Mouse (Mus musculus): ENCODE results near the gene Dync2li1.

GRCm38 (mm10) chr17:84658951-84659350, 32.7 kb downstream of the Dync2li1 start:
- TF ChIP-seq CTCF (IDR thresholded peaks at IDR 0.05; ENCODE audit: insufficient read depth, low read depth, low read length), result no peak
- no peak for TF ChIP-seq POLR2A (IDR thresholded peaks at IDR 0.05; ENCODE audit: insufficient read depth, low read depth, low read length)

All from olfactory bulb, adult 2 months (tissue).